Mouse (Mus musculus) left cerebral cortex, adult 11 months (tissue): ENCODE measurements around the gene Olfr364-ps1.

Experiments used
- DNase-seq: peaks from one replicate; pipeline ENCODE4 v3.0.0; 2022; ENCODE audit warnings: low spot score

Gene Olfr364-ps1

GRCm38 (mm10) chr2:37139022-37139421 is at the start of gene Olfr364-ps1:
Gene Olfr364-ps1 (plus strand): TSS chr2:37139322.
- DNase-seq, result no peak

- no peak for DNase-seq
Observed at GRCm38 (mm10) chr2:37117810-37118209, 21.3 kb upstream of the Olfr364-ps1 start, which contains the start of gene Olfr362. Gene Olfr362 (minus strand): TSS chr2:37117910.

GRCm38 (mm10) chr2:37187898-37188297 is 48.8 kb downstream of the Olfr364-ps1 start, which contains the start of gene Olfr365:
Gene Olfr365 (plus strand): TSS chr2:37188198.
- DNase-seq, result no peak
